Mouse (Mus musculus) limb, embryonic 14.5 days (tissue): Measurements from ENCODE around the gene Dlk1. TPM values are rescaled to one million over a fixed set of nuclear protein-coding genes. Genes with fewer than 3 reads are reported as not detected.
"Not testable (repeated sequence)": the region's sequence is repeated elsewhere in the genome, so short reads cannot be mapped to it uniquely, and the experiment has no call there.

Experiments
- ATAC-seq: fragments of 200-750 bp; cut with Nextera tagmentation; 2 replicates; pipeline ENCODE4 v1.8.0; 2017; ENCODE audit warnings: low read depth, moderate number of reproducible peaks, moderate TSS enrichment; ENCODE audit not compliant: low FRiP score
- DNase-seq: peaks from one replicate; pipeline ENCODE4 v3.0.0-alpha.2; 2015; ENCODE audit warnings: low spot score
- H3K27ac ChIP-seq: fragments of 300-500 bp; sonication (generic); replicated peaks from 2 replicates; pipeline ENCODE4 v1.5.1; 2014; ENCODE audit warnings: low read depth, mild to moderate bottlenecking, low read length, moderate library complexity, mixed read lengths
- H3K27me3 ChIP-seq: fragments of 300-500 bp; sonication (generic); 2 replicates; pipeline ENCODE4 v1.6.1; 2014; ENCODE audit warnings: low read length, mixed read lengths; ENCODE audit not compliant: control insufficient read depth, insufficient read depth
- H3K36me3 ChIP-seq: fragments of 300-500 bp; sonication (generic); 2 replicates; pipeline ENCODE4 v1.6.1; 2014; ENCODE audit warnings: mild to moderate bottlenecking, low read length, moderate library complexity, mixed read lengths; ENCODE audit not compliant: control insufficient read depth, insufficient read depth
- H3K4me1 ChIP-seq: fragments of 300-500 bp; sonication (generic); 2 replicates; pipeline ENCODE4 v1.6.1; 2014; ENCODE audit warnings: antibody characterized with exemption, low read length, mixed read lengths; ENCODE audit not compliant: control insufficient read depth, insufficient read depth
- H3K4me2 ChIP-seq: fragments of 300-500 bp; sonication (generic); replicated peaks from 2 replicates; pipeline ENCODE4 v1.6.1; 2014; ENCODE audit warnings: low read depth, mild to moderate bottlenecking, low read length, moderate library complexity; ENCODE audit not compliant: severe bottlenecking
- H3K4me3 ChIP-seq: fragments of 300-500 bp; sonication (generic); replicated peaks from 2 replicates; pipeline ENCODE4 v1.5.1; 2014; ENCODE audit warnings: low read length
- H3K9ac ChIP-seq: fragments of 300-500 bp; sonication (generic); 2 replicates; pipeline ENCODE4 v1.6.1; 2014; ENCODE audit warnings: mild to moderate bottlenecking, low read depth, low read length, moderate library complexity; ENCODE audit not compliant: severe bottlenecking
- H3K9me3 ChIP-seq: fragments of 300-500 bp; sonication (generic); 2 replicates; pipeline ENCODE4 v1.6.1; 2016; ENCODE audit warnings: low read length; ENCODE audit not compliant: control insufficient read depth
- POLR2A ChIP-seq: fragments of 200-500 bp; IDR thresholded peaks from 2 replicates; pipeline ENCODE4 v1.8.0; 2012; ENCODE audit warnings: inconsistent platforms, mild to moderate bottlenecking, moderate library complexity, borderline replicate concordance; ENCODE audit not compliant: insufficient read depth, insufficient read length; ENCODE audit errors: extremely low read depth
- WGBS: fragments of 180-500 bp; shearing (Covaris S2); extraction: QIAGEN DNeasy Blood & Tissue Kit; methylation state at CpG from one replicate; pipeline ENCODE4 v1.1.7; 2014; 5-methylcytosine and 5-hydroxymethylcytosine counted together
- polyA plus RNA-seq, 2 experiments: library from polyadenylated mRNA; depleted of rRNA in 1 of 2; stranded (reverse) in 1 of 2; unstranded in 1 of 2; fragments of >200 nt; fragmentation: Nextera tagmentation in 1 of 2; extraction: Ambion mirVana in 1 of 2; gene quantifications; 2 replicates each; pipeline versions ENCODE4 v1.2.1 to v1.2.3; 2012 to 2014

Dlk1 gene
- polyA plus RNA-seq, 2 experiments = 640 to 2,661 TPM

DNA sequence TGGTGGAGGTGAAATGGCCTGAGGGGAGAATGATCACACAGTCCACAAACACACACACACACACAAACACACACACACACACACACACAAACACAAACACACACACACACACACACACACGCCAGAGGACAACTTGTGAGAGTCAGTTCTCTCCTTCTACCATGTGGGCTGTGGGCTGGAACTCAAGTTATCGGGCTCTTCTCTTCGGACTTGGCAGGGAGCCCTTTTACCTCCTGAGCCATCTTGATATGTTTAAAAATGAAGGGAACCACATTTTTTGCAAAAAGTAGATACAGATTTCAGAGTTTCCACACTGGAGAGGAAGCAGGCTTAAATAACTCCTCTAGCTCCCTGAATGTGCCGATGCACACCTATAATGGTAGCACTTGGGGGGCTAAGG, 22.9 kb downstream of the Dlk1 start:
- no peak for ATAC-seq
- TF ChIP-seq POLR2A = no peak
- H3K9ac ChIP-seq = no peak overlapping the region
- no peak for DNase-seq
- no peaks in the 10 kb centered on the region for H3K36me3 ChIP-seq
- no peak overlapping the region for H3K4me3 ChIP-seq
- no peak overlapping the region for H3K4me2 ChIP-seq
- no peaks in the 10 kb centered on the region for H3K27me3 ChIP-seq
- 42% methylated on average over 4 of the region's 4 CpGs for WGBS
- peaks cover 23% of the 10 kb centered on the region for H3K4me1 ChIP-seq
- H3K27ac ChIP-seq = peak overlapping the region; percentile 8; the same call in 1 of the 2 replicates
- no peaks in the 10 kb centered on the region for H3K9me3 ChIP-seq

DNA sequence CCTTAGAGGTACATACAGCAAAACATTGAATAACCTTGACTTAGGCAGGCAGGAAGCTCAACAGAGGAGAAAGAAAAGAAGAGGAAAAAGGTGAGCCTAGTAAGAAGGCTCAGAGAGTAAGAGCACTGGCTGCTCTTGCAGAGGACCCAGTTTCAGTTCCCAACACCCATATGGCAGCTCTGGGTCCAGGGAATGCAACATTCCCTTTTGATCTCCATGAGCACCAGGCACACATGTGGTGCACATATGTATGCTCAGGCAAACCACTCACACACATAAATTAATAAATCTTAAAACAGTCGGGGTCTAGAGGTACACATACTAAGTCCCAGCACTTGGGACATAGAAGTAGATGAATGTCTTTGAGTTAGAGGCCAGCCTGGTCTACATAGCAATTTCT, 33.9 kb downstream of the Dlk1 start:
- not testable (repeated sequence) for H3K27me3 ChIP-seq, H3K4me3 ChIP-seq, H3K36me3 ChIP-seq, H3K27ac ChIP-seq, DNase-seq, H3K9me3 ChIP-seq, H3K4me2 ChIP-seq, ATAC-seq, H3K9ac ChIP-seq, H3K4me1 ChIP-seq
- 21% methylated on average over 1 of the region's 1 CpGs for WGBS

DNA sequence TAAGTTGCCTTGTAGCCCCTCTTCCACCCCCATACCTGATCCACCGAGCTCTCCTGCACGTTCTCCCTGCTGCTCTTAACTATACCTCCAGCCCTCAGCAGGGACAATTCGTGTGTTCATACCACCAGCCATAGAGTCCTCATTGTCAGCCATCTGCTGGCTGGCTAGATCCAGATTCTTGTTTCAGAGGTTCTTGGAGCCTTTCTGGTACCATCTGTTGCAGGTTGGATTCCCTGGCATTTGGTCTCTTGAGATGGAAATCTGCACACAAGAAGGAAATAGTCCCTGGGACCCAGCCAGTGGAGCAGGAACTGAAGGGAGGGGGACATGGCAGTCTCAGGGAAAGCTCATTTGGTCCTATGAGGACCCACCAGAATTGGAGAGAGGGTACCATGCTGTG, 39.1 kb downstream of the Dlk1 start:
- Histone ChIP-seq H3K27ac (no peak overlapping the region), H3K36me3 (no peaks in the 10 kb centered on the region), H3K27me3 (no peaks in the 10 kb centered on the region), H3K4me3 (no peak overlapping the region), H3K9me3 (no peaks in the 10 kb centered on the region), H3K9ac (no peak overlapping the region), H3K4me1 (no peaks in the 10 kb centered on the region), H3K4me2 (no peak overlapping the region)
- WGBS = 56% methylated on average over 3 of the region's 3 CpGs
- ATAC-seq (no peak), DNase-seq (no peak)
- no peak for TF ChIP-seq POLR2A

DNA sequence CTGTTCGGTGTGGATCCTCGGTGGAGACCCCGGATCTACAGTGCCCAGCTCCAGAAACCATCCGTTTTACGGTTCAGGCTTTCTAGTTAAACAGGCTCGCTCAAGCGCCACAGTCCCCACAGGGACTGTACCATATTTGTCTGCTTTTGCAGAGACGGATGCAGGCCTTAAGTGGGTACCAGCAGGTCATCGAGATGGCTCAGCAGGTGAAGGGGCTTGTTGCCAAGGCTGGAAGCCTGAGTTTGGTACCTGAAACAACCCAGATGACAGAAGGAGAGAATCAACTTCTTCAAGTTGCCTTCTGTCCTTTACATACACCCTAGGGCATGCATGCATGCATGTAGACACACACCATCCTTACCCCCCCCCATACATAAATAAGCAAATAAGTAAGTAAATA, 40.8 kb downstream of the Dlk1 start:
- no peak overlapping the region for H3K9ac ChIP-seq
- H3K4me3 ChIP-seq = no peak overlapping the region
- H3K9me3 ChIP-seq = no peaks in the 10 kb centered on the region

DNA sequence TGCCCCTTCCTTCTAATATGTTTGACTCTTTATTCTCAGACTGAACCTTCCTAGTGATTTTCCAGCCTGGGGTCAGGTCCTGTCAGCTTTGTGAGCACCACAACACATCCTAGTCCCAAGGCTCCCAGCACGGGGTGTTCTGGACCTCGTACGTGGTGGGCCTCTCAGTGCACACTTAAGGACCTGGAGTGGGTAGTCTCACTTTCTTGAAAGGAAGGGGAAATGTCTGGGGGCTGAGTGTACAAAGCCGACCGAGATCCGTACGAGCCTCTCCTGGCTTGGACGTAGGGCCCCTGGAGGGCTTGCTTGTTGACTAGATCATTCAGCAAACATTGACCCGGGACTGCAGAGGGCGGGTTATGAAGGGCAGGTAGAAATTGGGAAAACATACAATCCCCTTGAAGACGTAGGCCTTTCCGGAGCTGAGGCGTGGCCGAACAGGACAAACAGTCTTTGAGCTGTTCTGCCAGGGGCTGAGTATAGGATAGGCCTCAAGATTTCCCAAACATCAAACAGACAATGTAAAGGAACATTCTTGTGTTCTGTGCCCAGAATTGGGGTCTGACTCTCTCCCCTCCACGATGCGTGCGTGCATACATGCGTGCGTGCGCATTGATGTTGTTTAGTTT, 42.5 kb downstream of the Dlk1 start:
- DNase-seq = no peak
- no peaks in the 10 kb centered on the region for H3K9me3 ChIP-seq
- H3K27me3 ChIP-seq = no peaks in the 10 kb centered on the region
- no peak for TF ChIP-seq POLR2A
- 81% methylated on average over 20 of the region's 20 CpGs for WGBS
- H3K27ac ChIP-seq = no peak overlapping the region
- H3K4me3 ChIP-seq = no peak overlapping the region
- H3K4me2 ChIP-seq = no peak overlapping the region
- H3K9ac ChIP-seq = 0 out of 2 replicates have a peak overlapping the region, but pooled peaks have one; percentile 25
- ATAC-seq = no peak
- H3K36me3 ChIP-seq = no peaks in the 10 kb centered on the region
- H3K4me1 ChIP-seq = no peaks in the 10 kb centered on the region

More for the DNA sequence above, 40.8 kb downstream of the Dlk1 start:
- no peaks in the 10 kb centered on the region for H3K4me1 ChIP-seq
- ATAC-seq (no peak), DNase-seq (no peak)
- no peak overlapping the region for H3K27ac ChIP-seq
- H3K36me3 ChIP-seq = no peaks in the 10 kb centered on the region
- TF ChIP-seq POLR2A = no peak
- H3K4me2 ChIP-seq = no peak overlapping the region
- WGBS = 74% methylated on average over 9 of the region's 9 CpGs
- H3K27me3 ChIP-seq = no peaks in the 10 kb centered on the region

DNA sequence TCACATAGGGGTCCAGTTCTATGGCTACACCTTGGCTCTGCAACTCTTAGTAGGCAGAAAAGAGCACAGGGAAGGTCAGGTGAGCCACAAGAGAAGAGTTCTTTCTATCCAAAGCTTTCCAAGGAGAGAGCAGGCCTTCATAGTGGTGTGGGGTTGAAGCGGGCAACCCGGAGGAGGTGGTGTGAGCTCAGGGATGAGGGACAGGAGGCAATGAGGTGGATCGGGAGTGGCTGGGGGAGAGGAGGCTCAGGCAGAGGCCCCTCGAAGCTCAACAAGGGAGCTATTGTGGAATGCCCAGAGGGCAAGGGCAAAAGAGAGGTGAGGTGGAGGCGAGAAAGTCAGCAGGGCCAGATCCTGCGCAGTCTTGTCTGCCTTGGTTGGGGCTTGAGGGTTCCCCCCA, 43.8 kb downstream of the Dlk1 start:
- peaks cover 3% of the 10 kb centered on the region for H3K4me1 ChIP-seq
- H3K27ac ChIP-seq = no peak overlapping the region
- no peak for TF ChIP-seq POLR2A
- no peaks in the 10 kb centered on the region for H3K27me3 ChIP-seq
- H3K4me2 ChIP-seq = no peak overlapping the region
- no peak for ATAC-seq
- H3K4me3 ChIP-seq = no peak overlapping the region
- DNase-seq = no peak
- WGBS = 77% methylated on average over 6 of the region's 6 CpGs
- no peaks in the 10 kb centered on the region for H3K9me3 ChIP-seq
- no peak overlapping the region for H3K9ac ChIP-seq
- H3K36me3 ChIP-seq = no peaks in the 10 kb centered on the region
